Mouse (Mus musculus) layer of hippocampus, adult 9-11 months (tissue): ENCODE measurements at regions not wholly inside any gene's neighbourhood (a gene's known extent, or its start where the extent isn't known, plus 50 kb on each side); places are given as distances from the start of the nearest gene placed in this dataset.

Experiments used
- DNase-seq: peaks from one replicate; pipeline ENCODE4 v3.0.0; 2022

- DNase-seq: no peak
Observed at GRCm38 (mm10) chr8:40186715-40187583, 487.9 kb upstream of the Adam24 start.

GRCm38 (mm10) chr8:40187584-40187934, 487.3 kb upstream of the Adam24 start:
- DNase-seq: peak; percentile 23

GRCm38 (mm10) chr8:40192266-40192665, 482.6 kb upstream of the Adam24 start:
- no peak for DNase-seq

- no peak for DNase-seq
Observed at GRCm38 (mm10) chr8:40193148-40193547, 481.7 kb upstream of the Adam24 start.

- no peak for DNase-seq
Observed at GRCm38 (mm10) chr8:40210871-40211270, 464.0 kb upstream of the Adam24 start.

GRCm38 (mm10) chr8:40223521-40223920, 451.4 kb upstream of the Adam24 start:
- no peak for DNase-seq

GRCm38 (mm10) chr8:40227262-40227661, 447.6 kb upstream of the Adam24 start:
- DNase-seq: peak; percentile 55
